Mouse (Mus musculus): ENCODE results near the gene Gm28308.

The Gm28308 gene

GRCm38 (mm10) chr6:52152226-52153193 is 60.6 kb downstream of the Gm28308 start:
- DNase-seq = no peak

DNA sequence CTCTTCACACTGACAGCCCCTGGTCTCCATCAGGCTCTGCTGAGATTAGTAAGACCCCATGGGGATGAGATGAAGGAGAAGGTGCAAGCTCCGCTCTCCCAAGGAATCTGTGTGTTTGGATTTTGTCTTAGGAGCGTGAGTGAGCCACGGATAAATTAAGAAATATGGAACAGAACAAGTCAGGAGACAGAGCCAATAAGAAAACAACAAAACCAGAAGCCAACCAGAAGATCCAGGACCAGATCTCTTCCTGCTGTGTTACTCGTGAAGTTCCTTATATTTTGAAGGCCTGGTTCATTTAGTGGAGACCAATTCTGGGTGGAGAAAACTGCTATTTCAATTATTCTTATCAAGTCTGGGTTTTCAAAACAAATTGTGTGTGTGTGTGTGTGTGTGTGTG is 61.6 kb downstream of the Gm28308 start:
- no peak for DNase-seq

DNA sequence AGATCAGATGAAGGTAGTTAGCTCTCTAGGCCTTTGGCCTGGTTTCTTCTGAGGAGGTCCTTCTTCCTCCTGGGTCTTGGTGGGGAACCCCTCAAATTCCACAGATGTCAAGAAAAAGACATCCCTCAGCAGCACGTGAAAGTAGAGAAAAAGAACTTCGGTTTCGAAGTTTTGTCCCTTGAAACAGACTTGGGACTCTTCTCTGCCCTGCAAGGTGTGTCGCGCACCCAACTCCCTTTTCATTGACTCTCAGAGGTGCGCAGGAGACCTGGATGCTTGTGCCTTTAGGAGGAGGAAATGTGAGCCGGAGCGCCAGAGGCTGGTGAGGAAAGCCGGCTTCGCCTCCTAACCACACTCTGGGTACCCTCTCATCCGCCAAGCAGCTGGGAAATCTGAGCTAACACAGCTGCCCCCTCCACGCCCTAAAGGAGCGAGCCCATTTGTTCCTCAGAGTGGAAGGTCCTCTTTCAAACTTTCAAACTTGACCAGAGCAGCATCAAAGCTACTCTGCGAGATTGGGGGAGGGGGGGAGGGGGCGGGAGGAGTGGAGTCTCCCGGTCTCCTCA is 62.7 kb downstream of the Gm28308 start:
- no peak for DNase-seq

DNA sequence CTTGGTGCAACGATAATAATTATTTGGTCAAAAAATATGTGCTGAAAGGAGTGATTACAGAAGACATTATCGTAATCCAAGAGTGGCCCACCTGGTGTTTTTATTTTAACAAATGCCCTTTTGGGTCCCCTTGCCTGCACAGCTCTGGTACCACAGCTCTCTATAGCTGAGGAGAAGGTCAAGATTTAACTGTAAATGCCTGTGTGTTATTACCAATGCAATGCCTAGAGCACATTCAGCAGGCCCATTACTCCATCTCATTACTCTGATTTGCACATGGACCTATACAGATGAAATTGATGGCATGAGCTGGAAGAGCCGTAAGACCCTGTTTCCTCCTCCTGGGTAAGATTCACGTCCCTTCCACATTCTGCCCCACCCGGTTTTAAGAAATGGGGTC is 74.0 kb downstream of the Gm28308 start:
- no peak for DNase-seq

- DNase-seq = no peak
Observed at GRCm38 (mm10) chr6:52138576-52138975, 74.6 kb downstream of the Gm28308 start.

DNA sequence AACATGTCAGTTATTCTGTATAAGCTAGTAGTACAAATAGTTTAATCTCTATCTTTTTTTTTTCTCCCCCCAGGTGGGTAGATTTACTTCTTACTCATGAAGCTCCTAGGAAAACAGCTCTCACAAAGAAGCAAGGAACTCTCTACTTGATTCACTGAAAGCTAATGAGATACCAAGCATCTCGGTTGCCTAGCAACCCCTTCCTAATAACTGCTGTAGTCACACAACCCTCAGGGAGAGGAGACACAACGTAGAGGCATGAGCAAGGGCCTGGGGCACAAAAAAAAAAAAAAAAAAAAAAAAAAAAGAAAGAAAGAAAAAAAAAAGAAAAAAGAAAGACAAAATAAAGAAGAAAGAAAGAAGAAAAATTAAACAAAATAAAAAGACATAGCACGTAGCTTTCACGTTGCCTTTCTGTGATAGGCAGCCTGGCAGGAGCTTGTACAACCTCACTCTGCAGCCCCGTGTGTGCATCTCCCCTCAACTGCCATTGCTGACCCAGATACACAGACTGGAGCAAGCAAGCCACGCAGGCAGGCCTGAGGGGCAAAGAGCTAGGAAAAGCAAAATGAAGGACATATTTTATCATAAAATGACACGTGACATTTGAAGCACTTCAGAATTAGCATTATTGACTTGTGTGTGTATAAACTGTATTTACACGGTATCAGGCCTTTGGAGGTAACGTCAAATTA is 75.2 kb downstream of the Gm28308 start:
- DNase-seq = no peak

GRCm38 (mm10) chr6:52123673-52124072 is 89.5 kb downstream of the Gm28308 start:
- DNase-seq = no peak

DNA sequence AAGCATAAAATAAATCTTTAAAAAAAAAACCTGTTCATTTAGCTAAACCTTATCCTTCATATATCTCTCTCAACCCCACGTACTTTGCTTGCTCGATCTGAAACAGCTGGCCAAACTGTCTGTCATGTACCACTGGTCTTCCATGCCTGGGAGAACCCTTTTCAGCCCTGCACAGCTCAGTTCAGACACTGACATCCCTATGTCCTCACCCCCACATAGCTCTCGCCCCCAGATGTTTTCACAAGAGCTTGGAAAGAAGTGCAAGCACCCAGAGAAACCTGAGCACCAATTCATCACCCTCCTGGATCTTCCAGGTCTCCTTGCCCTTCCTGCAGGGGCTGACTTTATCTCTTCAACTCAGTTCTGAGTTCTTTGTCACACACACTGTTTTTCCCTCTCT is 92.0 kb downstream of the Gm28308 start:
- DNase-seq = no peak

DNA sequence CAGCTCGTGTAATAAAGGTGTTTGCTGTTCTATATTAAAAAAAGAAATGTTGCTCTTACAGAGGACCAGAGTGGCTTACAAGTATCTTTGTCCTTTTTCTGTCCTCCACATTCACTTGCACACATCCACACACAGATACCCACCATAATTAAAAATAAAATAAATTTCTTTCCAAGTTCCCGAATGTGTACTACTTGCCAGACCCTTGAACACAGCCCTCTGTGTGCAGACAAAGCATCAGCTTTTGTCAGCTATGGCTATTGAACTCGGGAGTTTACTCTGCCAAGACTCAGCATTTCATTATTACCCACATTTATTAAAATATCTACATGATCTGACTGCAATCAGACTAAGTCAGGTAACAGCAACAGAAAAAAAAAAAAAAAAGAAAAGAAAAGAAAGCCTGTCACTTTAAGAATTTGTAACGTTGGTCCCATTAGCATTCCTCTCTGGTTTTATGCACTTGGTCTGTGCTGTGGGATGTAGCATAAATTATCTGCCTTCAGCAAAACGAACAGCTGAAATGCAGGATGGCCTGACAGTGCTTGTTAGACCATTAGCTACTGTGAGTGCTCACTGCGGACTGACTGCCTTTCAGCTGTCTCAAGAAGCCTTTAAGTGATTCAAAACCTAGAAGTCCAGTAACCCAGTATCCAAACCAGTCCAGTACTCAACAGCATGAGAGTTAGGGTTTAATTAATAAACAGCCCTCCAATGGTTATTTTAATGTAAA is 94.1 kb downstream of the Gm28308 start:
- DNase-seq = no peak

GRCm38 (mm10) chr6:52115899-52116298 is 97.2 kb downstream of the Gm28308 start:
- no peak for DNase-seq

Data from thymus, postnatal 4 days (tissue).